ENCODE assay signal across 13 mouse cellular contexts in the genomic region with DNA sequence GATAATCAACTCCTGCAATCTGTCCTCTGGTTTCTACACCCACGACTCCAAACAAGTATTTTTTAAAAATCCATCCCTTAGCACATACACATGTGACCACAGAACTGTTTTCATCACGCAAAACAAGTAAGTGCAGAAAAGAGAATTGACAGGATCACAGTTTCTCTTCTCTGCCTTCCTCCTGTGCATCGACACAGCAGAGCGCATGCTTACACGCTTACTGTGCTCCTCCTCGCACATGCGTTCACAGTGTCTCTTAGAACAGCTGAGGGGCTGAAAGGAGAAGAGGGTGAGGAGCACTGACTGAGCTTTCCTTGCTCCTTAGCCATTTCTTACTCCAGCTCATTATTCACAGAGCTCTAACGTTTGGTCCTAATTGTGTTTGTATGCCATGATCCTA. TPM values are rescaled to one million over a fixed set of nuclear protein-coding genes. Genes with fewer than 3 reads are reported as not detected.
DNase-seq lines count a peak whose midpoint lies in the region; ATAC-seq and TF ChIP-seq lines count a peak whose summit lies in the region.
"Had no signal": no experiment of that assay in that cellular context is flagged by ENCODE, and none has a peak within 500 bp of the region (broad histone marks: within the 10 kb centered on the region; RNA-seq: fewer than 3 reads in every experiment).

No protein-coding gene starts in this region.

- H3K9ac ChIP-seq in liver, adult 2 months (ENCODE audit: low read depth, low read length) = no peak overlapping the region
- H3K9ac ChIP-seq in forebrain, embryonic 13.5 days = no peak overlapping the region
- H3K9ac ChIP-seq: forebrain, postnatal 0 days; liver, embryonic 12.5 days had no signal

- WGBS in liver, adult 2 months = 72% methylated on average over 8 of the region's 8 CpGs
- 7% methylated on average over 8 of the region's 8 CpGs for WGBS in macrophage (ENCODE audit: missing documents)
- 80% methylated on average over 8 of the region's 8 CpGs for WGBS in forebrain, embryonic 13.5 days

- ATAC-seq in forebrain, embryonic 13.5 days = no peak
- ATAC-seq: forebrain, postnatal 0 days; hindbrain, postnatal 0 days; liver, embryonic 12.5 days; lung, postnatal 0 days had no signal

- TF ChIP-seq POLR2A in liver, adult 2 months (IDR thresholded peaks at IDR 0.05; ENCODE audit: extremely low read depth, insufficient read depth, low read length) = no peak

- peaks cover 11% of the 10 kb centered on the region for H3K4me1 ChIP-seq in liver, adult 2 months (ENCODE audit: control insufficient read depth, insufficient read depth, low read length)
- H3K4me1 ChIP-seq in forebrain, embryonic 13.5 days = peaks cover 17% of the 10 kb centered on the region

- H3K4me2 ChIP-seq in forebrain, embryonic 13.5 days = no peak overlapping the region
- H3K4me2 ChIP-seq: liver, embryonic 12.5 days had no signal

- no peak overlapping the region for H3K4me3 ChIP-seq in liver, adult 2 months (ENCODE audit: insufficient read depth, low read depth, low read length)
- peak overlapping the region; percentile 51; the same call in 1 of the 2 replicates for H3K4me3 ChIP-seq in macrophage (ENCODE audit: inconsistent target)
- no peak overlapping the region for H3K4me3 ChIP-seq in forebrain, embryonic 13.5 days
- H3K4me3 ChIP-seq: layer of hippocampus, adult 2 months; liver, embryonic 12.5 days had no signal

- peak overlapping the region; percentile 1 for H3K27ac ChIP-seq in liver, adult 2 months (replicated peaks; ENCODE audit: insufficient read depth, low read depth, low read length)
- H3K27ac ChIP-seq in macrophage = peak overlapping the region; percentile 87
- no peak overlapping the region for H3K27ac ChIP-seq in forebrain, embryonic 13.5 days
- H3K27ac ChIP-seq: hindbrain, postnatal 0 days; layer of hippocampus, adult 2 months; liver, embryonic 12.5 days had no signal

- H3K79me2 ChIP-seq in liver, adult 2 months (ENCODE audit: control insufficient read depth, insufficient read depth, low read length) = peaks cover 3% of the 10 kb centered on the region
- H3K79me2 ChIP-seq in macrophage (ENCODE audit: inconsistent target) = peaks cover 85% of the 10 kb centered on the region

- TF ChIP-seq CTCF in liver, adult 2 months (IDR thresholded peaks at IDR 0.05; ENCODE audit: low read depth, low read length) = no peak

- no peaks in the 10 kb centered on the region for H3K27me3 ChIP-seq in liver, adult 2 months (ENCODE audit: control insufficient read depth, insufficient read depth, low read length)
- no peaks in the 10 kb centered on the region for H3K27me3 ChIP-seq in forebrain, embryonic 13.5 days
- H3K27me3 ChIP-seq: liver, embryonic 12.5 days had no signal

- no peaks in the 10 kb centered on the region for H3K36me3 ChIP-seq in liver, adult 2 months (ENCODE audit: control insufficient read depth, insufficient read depth, low read length)
- no peaks in the 10 kb centered on the region for H3K36me3 ChIP-seq in macrophage (ENCODE audit: inconsistent target)
- no peaks in the 10 kb centered on the region for H3K36me3 ChIP-seq in forebrain, embryonic 13.5 days (ENCODE audit: poor library complexity, severe bottlenecking)
- H3K36me3 ChIP-seq: liver, embryonic 12.5 days had no signal

- no peak for DNase-seq in liver, adult 2 months (ENCODE audit: extremely low read depth, low read depth, low spot score)
- DNase-seq in liver = no peak
- peak; percentile 46 for DNase-seq in T-cell, adult 2 months (ENCODE audit: low spot score)
- peak; percentile 51 for DNase-seq in thymus, postnatal 14 days
- no peak for DNase-seq in ovary, adult 18-20 months (ENCODE audit: low spot score)
- DNase-seq: cerebellum, adult 11-12 months; forebrain, postnatal 0 days had no signal

- no peaks in the 10 kb centered on the region for H3K9me3 ChIP-seq in forebrain, embryonic 13.5 days (replicated peaks)
- H3K9me3 ChIP-seq: liver, embryonic 12.5 days had no signal

RNA-seq across cellular contexts. Expression of a gene that starts 33.9 kb away (rescaled TPM):
- 32.8 and 35.1 TPM in 2 replicates for total RNA-seq in liver, adult 2 months (2014; rRNA removed)
- 11.4 and 13.1 TPM in 2 replicates for polyA plus RNA-seq in liver, adult 2 months (2012; rRNA removed)
- total RNA-seq in macrophage (2018; cell fraction: chromatin; rRNA removed) = 10 to 100 TPM; 11.1 to 62.0 (median 36.3) TPM
- total RNA-seq in macrophage (2018; cell fraction: cytosol; rRNA removed) = 100 to 1,000 TPM in 23 of 26 experiments, 10 to 100 TPM in 3; 75.7 to 161 (median 121) TPM
- total RNA-seq in macrophage (2018; cell fraction: nucleus; rRNA removed) = 100 to 1,000 TPM in 6 of 26 experiments, 10 to 100 TPM in 20; 43.7 to 141 (median 71.9) TPM
- polyA plus RNA-seq in macrophage (2018) = 105 to 179 TPM (median 113 TPM) in 3 replicates
- 92.7 and 104 TPM in 2 replicates for polyA plus RNA-seq in forebrain, embryonic 13.5 days (2015; fragmentation: Nextera tagmentation; extraction: Ambion mirVana)

Comparison
In these comparisons a context has a peak if more than half of its experiments do, and no peak if none do; other contexts are left out.
1. DNase-seq: peak in T-cell, adult 2 months (single experiment) and thymus, postnatal 14 days (single experiment); none in liver, adult 2 months (single experiment), liver (single experiment) and ovary, adult 18-20 months (single experiment).